Mouse (Mus musculus): ENCODE measurements around the gene B4galt3. TPM values are rescaled to one million over a fixed set of nuclear protein-coding genes. Genes with fewer than 3 reads are reported as not detected.
"Not testable (repeated sequence)": the region's sequence is repeated elsewhere in the genome, so short reads cannot be mapped to it uniquely, and the experiment has no call there.

B4galt3 gene
- total RNA-seq, 1 experiment from 2014 or later: 144 TPM

GRCm38 (mm10) chr1:171238463-171238862, 31.7 kb upstream of the B4galt3 start:
- ATAC-seq (ENCODE audit: extremely low read depth, insufficient number of reproducible peaks, low FRiP score, poor library complexity, severe bottlenecking): peak; percentile 57; the same call in 1 of the 2 replicates

DNA sequence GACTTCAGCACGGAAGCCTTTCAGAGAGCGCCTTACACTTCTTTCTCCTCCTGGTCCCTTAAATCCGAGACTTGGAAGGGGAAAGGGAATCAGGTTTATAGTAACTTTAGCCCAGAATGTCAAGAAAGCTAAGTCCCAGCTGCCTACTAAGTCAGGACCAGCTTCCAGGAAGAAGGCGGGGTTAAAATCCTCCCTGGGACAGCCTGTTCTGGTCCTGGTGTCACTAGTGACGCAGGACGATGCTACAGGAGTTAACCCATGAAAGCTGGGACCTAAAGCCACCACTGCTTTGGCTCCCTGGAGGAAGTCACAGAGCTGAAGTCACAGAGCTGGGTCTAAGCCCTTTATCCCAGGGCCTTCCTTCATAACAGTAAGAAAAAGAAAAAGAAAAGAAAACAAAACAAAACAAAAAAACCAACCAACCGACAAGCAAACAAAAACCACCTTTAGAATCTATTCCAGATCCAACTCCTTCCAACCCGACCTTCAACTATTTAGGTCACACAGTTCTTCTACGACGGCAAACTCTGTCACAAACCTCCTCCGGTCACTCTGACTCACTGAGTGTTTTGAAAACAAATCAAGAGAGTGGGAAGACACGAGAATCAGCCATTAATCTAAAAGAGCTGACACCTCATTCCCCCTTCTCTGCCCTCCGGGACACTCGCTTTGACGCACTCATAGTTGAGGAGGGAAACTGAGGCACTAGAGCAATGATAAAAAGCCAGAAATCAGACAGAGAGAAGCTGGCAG, 30.0 kb upstream of the B4galt3 start:
- ATAC-seq (ENCODE audit: extremely low read depth, insufficient number of reproducible peaks, low FRiP score, poor library complexity, severe bottlenecking): no peak

GRCm38 (mm10) chr1:171240911-171241310, 29.2 kb upstream of the B4galt3 start:
- ATAC-seq (ENCODE audit: extremely low read depth, insufficient number of reproducible peaks, low FRiP score, poor library complexity, severe bottlenecking): no peak

- not testable (repeated sequence) for ATAC-seq (ENCODE audit: extremely low read depth, insufficient number of reproducible peaks, low FRiP score, poor library complexity, severe bottlenecking)
Observed at GRCm38 (mm10) chr1:171241952-171242351, 28.2 kb upstream of the B4galt3 start.

DNA sequence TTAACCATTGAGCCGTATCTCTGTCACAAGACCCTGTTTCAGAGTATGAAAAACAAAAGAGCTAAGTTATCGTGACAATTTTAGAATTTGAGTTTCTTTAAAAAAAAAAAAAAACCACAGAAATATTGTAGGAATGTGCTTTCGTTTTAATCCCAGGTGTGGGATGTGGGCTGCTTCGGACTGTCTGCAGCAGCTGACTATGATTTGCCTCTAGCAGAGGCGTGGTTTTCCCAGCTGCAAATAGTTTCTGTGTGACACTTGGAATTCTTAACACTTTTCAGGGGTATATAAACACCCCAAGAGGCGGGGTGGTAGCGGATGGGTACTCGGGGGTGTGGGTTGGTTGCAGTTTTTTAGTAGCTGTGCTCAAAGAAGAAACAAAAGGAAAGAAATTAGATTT, 24.8 kb upstream of the B4galt3 start:
- no peak for ATAC-seq (ENCODE audit: extremely low read depth, insufficient number of reproducible peaks, low FRiP score, poor library complexity, severe bottlenecking)

DNA sequence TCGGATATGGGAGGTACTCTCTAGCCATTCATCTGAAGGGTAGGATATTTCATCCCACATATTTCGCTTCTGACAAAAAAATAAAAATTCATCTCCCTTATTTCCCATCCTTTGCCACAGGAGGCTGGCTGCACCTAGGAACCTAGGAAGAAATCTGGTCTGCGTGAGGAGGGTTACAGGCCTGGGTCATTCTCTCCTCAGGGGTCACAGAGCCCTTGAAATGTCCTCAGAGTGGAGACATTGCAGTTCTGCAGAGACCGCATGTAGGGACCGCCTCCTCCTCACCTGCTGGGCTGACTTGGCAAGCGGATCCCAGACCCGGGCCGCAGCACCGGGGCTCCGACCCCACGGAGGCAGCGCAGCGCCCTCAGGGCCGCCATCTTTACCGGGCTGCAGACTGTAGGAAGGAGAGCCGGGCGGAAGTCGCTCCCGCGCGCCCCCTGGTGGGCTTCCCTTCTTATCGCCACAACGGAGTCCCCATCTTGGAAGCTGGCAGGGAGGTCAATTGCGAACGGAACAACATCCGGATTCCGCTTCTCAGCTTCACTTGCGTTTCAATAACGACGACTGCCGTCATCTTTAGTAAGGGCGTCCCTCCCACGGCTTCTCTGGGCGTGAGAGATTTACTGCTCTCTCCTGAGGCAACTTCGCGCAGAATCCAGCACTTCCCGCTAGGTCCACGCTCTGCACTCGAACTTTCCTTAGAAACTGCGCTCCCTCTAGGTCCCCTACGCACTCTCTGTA, 23.2 kb upstream of the B4galt3 start:
- ATAC-seq (ENCODE audit: extremely low read depth, insufficient number of reproducible peaks, low FRiP score, poor library complexity, severe bottlenecking): peak; percentile 98

DNA sequence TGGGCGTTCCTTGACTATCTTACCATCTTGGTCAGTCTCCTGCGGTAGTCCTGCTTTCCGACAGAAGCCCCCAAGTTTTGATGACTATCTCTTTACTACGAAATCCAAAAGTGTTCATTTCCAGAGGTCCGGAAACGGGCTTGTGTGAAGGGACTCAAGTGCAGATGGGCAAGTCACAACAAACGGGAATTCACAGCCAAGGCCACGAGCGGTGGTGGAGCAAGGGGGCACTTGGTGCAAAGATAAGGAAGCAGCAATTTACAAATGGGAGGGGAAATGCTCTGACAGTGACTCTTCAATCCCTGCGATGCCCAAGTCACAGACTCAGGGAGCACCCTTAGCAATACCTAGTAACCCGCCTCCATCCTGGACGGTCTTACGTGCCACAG, 22.7 kb upstream of the B4galt3 start:
- ATAC-seq (ENCODE audit: extremely low read depth, insufficient number of reproducible peaks, low FRiP score, poor library complexity, severe bottlenecking): no peak

- ATAC-seq (ENCODE audit: extremely low read depth, insufficient number of reproducible peaks, low FRiP score, poor library complexity, severe bottlenecking): no peak
Observed at GRCm38 (mm10) chr1:171247916-171248315, 22.2 kb upstream of the B4galt3 start.

DNA sequence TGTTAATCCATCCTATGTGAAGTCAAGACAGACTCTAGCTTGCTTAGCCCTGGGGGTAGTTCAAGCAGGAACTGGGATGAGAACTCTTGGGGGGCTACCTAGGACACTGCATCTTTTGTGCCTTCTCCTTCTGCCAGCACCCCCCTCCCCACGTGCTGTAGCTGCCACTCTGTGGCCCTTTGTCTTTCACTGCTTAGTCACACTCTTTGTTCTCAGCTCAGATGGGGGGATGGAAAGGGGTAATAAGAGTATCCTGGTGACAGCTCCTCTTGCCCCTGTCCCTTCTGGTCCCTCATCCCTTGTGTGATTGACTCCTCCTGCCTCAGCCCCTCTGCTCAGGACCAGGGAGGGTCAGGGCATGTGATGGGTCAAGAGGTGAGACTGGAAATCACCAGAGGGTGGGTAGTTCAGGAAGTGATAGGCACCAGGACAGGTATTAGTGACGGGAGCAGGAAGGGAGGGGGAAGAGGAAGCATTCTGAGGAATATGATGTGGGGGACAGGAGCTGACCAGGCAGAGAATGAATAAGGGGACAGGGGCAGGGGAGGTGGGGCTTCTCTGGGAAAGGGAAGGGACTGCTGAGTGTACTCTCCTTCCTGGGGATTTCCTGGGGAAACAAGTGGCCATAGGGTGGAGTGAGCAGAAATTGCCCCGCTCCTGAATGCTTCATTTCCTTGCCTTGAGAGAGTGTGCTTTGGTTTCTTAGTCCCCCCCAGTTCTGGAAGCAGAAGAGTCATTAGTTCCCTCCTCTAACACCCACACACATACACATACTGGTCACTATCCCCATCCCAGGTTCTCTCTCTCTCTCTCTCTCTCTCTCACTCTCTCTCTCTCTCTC, 21.5 kb upstream of the B4galt3 start:
- ATAC-seq (ENCODE audit: extremely low read depth, insufficient number of reproducible peaks, low FRiP score, poor library complexity, severe bottlenecking): no peak

DNA sequence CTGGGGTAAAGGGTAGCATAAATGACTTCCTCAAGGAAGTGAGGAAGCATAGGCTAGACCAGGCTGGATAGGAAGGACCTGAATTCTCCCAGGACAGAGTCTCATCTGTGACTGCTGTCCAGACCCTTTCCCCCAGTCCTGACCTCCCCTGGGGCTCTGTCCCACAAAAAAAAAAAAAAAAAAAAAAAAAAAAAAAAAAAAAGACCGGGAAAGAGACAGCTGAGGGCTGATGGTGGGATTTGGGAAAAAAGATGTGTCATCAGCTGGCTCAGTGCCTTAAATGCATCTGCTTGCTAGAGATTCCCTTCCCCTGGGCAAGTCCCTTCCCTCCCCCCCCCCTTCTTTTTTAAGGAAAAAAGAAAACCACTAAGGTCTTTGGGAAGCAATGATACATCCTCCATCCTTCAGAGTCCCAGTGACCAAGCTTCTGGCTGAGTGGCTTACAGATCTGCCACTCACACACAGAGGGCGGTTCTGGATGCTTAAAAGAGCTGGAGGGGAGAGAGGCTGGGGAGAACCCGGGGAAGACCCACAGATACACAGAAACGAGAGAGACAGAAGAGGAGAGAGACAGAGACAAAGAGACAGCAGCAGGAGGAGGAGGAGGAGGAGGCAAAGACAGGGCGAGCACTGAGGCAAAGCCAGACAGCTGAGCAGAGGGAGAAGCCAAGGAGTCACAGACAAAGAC, 20.1 kb upstream of the B4galt3 start, which contains the start of gene Adamts4:
Gene Adamts4, plus strand, starts transcription at position 509 of the 688 bp plus-strand sequence.
- no peak for ATAC-seq (ENCODE audit: extremely low read depth, insufficient number of reproducible peaks, low FRiP score, poor library complexity, severe bottlenecking)

- ATAC-seq (ENCODE audit: extremely low read depth, insufficient number of reproducible peaks, low FRiP score, poor library complexity, severe bottlenecking): no peak
Observed at GRCm38 (mm10) chr1:171250680-171251593, 19.2 kb upstream of the B4galt3 start, which contains the start of gene Ndufs2. TSS of gene Ndufs2 (minus strand) at chr1:171251388.

DNA sequence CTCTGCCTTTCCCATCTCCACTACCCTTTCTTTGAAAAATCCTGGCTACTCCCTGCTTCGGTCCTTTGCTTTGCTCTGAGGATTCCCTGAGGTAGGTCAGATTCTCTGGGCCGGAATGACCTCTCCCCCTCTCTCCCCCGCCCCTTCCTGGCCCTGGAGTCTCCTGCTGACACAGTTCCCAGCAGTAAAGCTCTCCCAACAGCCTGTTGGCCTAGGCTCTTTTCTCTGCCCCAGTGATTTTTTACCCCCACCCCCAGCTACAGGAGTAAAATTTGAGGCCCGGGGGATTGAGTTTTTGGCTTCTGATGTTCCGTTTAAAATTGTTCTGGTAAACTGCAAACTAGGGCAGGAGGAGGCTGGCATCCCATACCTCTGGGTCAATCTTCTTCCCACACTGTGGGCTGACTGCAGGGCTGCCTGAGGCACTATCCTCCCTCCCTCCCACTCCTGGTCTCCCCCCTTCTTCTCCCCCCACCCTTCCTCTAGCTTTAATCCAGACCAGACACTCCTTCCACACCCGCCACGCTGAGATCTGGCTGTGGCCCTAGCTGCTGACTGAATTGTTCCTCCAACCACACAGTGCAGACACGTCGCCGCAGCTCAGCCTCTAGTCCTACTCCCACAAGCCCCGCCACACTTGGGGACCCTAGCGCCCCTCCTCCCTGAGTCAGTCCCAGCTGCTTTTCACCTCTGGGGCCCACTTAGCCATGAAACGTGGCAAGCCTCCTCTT, 18.4 kb upstream of the B4galt3 start:
- ATAC-seq (ENCODE audit: extremely low read depth, insufficient number of reproducible peaks, low FRiP score, poor library complexity, severe bottlenecking): no peak

DNA sequence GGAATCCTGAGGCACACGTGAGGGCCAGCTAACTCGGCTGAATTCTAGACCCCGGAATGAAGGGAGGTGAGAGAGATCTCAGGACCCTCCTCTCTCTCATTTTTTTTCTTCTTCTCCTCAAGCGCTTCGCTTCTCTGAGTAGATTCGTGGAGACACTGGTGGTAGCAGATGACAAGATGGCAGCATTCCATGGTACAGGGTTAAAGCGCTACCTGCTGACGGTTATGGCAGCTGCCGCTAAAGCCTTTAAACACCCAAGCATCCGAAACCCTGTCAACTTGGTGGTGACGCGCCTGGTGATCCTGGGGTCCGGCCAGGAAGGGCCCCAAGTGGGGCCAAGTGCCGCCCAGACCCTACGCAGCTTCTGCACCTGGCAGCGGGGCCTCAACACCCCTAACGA, 17.7 kb upstream of the B4galt3 start:
- no peak for ATAC-seq (ENCODE audit: extremely low read depth, insufficient number of reproducible peaks, low FRiP score, poor library complexity, severe bottlenecking)

DNA sequence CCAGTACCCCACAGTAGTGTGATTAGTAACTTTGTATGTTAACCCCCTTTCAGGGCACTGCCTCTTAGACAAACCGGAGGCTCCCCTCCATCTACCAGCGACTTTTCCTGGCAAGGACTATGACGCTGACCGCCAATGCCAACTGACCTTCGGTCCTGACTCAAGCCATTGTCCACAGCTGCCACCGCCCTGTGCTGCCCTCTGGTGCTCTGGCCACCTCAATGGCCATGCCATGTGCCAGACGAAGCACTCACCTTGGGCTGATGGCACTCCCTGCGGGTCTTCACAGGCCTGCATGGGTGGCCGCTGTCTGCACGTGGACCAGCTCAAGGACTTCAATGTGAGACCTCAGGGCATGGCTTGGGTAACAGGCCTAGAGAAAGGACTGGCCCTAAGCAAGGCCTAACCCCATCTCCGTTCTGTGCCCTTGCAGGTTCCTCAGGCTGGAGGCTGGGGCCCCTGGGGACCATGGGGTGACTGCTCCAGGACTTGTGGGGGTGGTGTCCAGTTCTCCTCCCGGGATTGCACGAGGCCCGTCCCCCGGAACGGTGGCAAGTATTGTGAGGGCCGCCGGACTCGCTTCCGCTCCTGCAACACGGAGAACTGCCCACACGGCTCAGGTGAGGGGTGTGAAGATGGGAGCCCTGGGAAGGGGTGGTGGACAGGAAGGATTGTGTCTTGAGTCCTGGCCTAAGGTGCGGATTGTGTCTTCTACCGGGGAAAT, 13.9 kb upstream of the B4galt3 start:
- ATAC-seq (ENCODE audit: extremely low read depth, insufficient number of reproducible peaks, low FRiP score, poor library complexity, severe bottlenecking): no peak

GRCm38 (mm10) chr1:171256937-171257548, 13.1 kb upstream of the B4galt3 start:
- peak; percentile 55 for ATAC-seq (ENCODE audit: extremely low read depth, insufficient number of reproducible peaks, low FRiP score, poor library complexity, severe bottlenecking)

DNA sequence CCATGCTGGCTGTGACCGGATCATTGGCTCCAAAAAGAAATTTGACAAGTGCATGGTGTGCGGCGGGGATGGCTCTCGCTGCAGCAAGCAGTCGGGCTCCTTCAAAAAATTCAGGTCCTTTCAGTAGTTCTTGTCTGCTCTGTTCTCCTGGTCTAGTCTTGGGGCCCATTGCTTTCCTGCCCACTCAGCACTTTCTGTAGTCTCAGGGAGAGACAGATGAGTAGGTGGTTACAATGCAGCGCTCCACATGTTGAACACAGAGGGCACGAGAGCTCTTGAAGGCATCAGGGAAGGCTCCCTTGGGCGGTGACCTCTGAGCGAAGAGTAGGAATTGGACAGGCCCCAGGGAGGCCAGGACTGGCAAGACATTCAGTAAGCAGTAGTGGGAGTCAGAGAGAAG, 12.3 kb upstream of the B4galt3 start:
- ATAC-seq (ENCODE audit: extremely low read depth, insufficient number of reproducible peaks, low FRiP score, poor library complexity, severe bottlenecking): no peak

All from neutrophil, adult 5-6 weeks (primary cell).